Mouse (Mus musculus) bone marrow, adult 2 months (tissue): Measurements from ENCODE around the gene Erich2.

Experiments
- CTCF ChIP-seq: fragments of 200-500 bp; IDR thresholded peaks from 2 replicates; pipeline ENCODE4 v1.5.1; 2011; ENCODE audit warnings: low read length, control low read depth; ENCODE audit not compliant: control insufficient read depth, insufficient read depth
- POLR2A ChIP-seq: fragments of 200-500 bp; IDR thresholded peaks from 2 replicates; pipeline ENCODE4 v1.6.1; 2011; ENCODE audit warnings: low read depth, mild to moderate bottlenecking, control low read depth, low read length, borderline replicate concordance; ENCODE audit not compliant: control insufficient read depth

DNA sequence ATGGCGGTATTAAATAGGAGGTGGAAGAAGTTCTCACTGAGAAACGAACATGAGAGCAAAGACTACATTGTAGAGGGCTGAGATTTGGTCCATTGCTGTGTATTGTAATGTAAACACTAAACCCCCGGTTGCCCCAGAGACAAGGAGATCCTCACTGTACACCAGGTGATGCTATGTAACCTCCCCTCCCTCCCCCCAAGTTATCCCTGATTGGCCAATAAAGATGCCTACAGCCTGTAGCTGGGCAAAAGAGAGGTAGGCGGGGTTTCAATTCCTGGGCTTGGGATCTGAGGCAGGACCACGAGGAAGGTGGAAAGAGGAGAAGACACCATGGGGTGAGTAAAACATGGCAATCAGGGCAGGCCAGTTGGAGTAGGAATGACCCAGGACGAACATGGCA, 42.1 kb downstream of the Erich2 start:
- TF ChIP-seq CTCF (no peak), POLR2A (no peak)
